Mouse (Mus musculus) adrenal gland, postnatal 25 days (tissue): ENCODE results near the gene Ucp2. TPM values are rescaled to one million over a fixed set of nuclear protein-coding genes. Genes with fewer than 3 reads are reported as not detected.
"Not testable (repeated sequence)": the region's sequence is repeated elsewhere in the genome, so short reads cannot be mapped to it uniquely, and the experiment has no call there.

Experiments
- DNase-seq: peaks from one replicate; pipeline ENCODE4 v3.0.0; 2021; ENCODE audit warnings: mixed read lengths
- total RNA-seq: library from RNA; stranded (reverse); gene quantifications from 2 replicates; pipeline ENCODE4 v1.2.3, GENCODE M21; 2021

Ucp2 gene
- total RNA-seq, 1 experiment from 2014 or later = 190 TPM

DNA sequence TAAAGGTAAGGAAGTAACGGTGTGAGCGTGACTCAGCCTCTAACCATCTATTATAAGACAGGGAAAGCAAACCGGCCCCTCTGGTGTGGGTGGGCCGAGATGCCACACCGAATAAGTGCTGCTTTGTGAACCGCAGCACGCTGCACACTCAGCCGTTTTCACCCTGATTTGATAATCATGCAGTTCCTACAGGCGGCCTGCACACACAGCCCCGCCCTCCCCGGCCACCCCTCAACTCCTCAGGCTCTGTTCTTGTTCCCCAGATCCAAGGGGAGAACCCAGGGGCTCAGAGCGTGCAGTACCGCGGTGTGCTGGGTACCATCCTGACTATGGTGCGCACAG, 13.3 kb upstream of the Ucp2 start:
- no peak for DNase-seq

DNA sequence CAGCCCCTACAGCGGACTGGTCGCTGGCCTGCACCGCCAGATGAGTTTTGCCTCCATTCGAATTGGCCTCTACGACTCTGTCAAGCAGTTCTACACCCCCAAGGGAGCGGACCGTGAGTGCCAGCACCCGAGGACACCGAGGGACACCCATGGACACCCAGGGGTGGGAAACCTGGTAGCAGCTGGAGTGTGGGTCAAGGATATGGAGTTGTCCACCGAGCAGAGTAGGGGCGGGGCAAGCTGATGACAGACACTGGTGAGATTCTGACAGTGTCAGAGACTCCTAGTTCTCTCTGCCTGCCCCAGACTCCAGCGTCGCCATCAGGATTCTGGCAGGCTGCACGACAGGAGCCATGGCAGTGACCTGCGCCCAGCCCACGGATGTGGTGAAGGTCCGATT, 13.0 kb upstream of the Ucp2 start:
- DNase-seq = no peak

- DNase-seq = not testable (repeated sequence)
Measured at GRCm38 (mm10) chr7:100482046-100482445, 11.1 kb upstream of the Ucp2 start.

GRCm38 (mm10) chr7:100484493-100484892, 8.6 kb upstream of the Ucp2 start:
- DNase-seq = no peak

- DNase-seq = no peak
Measured at GRCm38 (mm10) chr7:100487301-100487700, 5.8 kb upstream of the Ucp2 start.

DNA sequence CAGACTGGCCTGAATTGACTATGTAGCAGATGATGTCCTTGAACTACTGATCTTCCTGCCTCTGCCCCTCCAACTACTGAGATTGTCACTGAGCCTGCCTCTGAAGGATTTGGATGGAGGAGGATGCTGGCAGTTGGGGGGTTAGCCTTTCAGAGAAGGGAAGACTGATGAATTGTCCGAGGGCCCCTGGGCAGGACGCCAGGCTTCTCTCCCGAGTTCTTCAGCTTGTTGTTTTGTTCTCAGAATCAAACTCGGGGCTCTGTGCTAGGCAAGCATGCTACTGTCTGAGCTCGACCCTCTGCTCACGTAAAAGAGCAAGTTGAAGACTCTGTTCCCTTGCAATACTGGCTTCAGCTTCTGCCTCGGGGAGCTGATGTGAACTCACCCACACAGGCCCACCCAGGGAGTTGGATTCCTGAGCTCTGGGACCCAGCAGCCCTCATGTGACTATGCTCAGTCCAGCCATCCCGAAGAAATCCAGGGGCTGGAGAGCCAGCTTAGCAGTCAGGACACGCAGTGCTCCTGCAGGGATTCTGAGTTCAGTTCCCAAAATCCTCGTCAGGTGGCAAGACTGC, 4.6 kb upstream of the Ucp2 start:
- DNase-seq = no peak

DNA sequence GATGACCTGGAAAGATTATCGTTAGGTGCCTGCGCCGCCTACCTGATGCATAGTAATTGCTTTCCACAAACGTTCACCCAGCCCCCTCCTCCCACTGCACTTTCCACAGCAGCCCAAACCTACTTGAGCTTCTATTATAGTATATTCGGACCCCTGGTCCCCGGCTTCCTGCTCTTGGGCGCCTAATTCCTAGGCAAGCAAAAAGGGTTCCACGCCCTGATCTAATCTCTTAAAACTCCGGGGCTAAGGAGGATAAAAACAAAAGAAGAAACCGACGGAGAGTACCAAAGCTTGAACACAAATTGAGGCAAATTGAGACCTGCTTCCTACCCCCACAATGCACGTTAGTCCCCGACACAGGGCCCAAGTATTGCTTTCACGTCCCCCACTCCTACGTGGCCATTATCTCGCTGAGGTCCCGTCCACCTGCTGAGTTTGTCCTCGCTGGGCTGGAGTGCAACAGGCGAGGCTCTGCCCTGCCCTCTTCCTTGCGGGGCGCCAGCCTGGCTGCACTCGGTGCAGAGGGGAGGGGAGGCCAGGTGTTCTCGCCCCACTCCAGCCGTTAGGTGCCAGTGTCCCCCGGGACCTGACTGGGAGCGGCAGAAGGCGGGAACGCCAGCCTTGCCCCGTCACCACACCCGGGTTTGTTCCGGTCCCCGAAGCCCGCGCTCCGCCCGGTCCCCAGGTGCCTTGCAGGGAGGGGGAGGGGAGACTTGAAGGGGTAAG, 583 bp upstream of the Ucp2 start:
- DNase-seq = peak; percentile 44

GRCm38 (mm10) chr7:100493484-100494414, 612 bp downstream of the Ucp2 start:
- DNase-seq = no peak

- DNase-seq = no peak
Measured at GRCm38 (mm10) chr7:100494415-100494831, 1.3 kb downstream of the Ucp2 start.

DNA sequence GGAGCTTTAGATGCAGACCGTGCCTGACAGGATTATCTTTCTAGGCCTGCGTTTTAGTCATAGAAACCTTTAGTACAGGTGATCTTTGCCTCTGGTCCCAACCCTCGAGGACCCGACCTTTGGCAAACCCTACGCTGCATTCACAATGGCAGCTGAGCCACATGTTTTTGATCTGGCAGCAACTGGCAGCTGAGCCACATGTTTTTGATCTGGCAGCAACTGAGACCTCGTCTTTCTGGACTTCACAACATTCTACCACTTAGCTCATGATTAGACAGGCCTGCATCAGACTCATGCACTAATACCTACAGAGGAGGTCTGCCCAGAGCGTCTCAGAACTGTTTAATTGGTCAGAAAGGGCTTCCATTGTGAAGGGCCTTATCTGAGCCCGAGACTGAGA, 1.9 kb downstream of the Ucp2 start:
- DNase-seq = no peak

- peak; percentile 63 for DNase-seq
Measured at GRCm38 (mm10) chr7:100495581-100496251, 2.6 kb downstream of the Ucp2 start.

- DNase-seq = no peak
Measured at GRCm38 (mm10) chr7:100496371-100496770, 3.2 kb downstream of the Ucp2 start.

GRCm38 (mm10) chr7:100496791-100497190, 3.7 kb downstream of the Ucp2 start:
- DNase-seq = no peak

GRCm38 (mm10) chr7:100497402-100497801, 4.3 kb downstream of the Ucp2 start:
- no peak for DNase-seq

- no peak for DNase-seq
Measured at GRCm38 (mm10) chr7:100497982-100498381, 4.8 kb downstream of the Ucp2 start.

DNA sequence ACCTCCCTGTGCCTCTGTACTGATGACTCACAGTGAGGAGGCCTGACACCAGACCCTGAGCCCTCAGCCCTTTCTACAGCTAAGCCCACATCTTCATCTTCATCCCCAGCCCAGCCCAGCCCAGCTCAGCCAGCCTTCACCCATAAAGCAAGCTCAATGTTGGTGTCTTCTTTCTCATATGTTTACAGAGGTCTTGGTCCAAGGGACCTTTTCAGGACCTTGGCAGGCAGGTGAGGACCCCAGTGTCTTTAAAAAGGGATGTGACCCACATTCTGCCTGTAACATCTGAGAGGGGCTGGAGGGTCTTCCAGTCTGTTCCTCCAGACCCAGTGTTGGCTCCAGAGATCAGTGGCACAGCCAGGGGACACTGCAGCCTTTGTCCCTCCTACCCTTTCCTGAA, 6.3 kb downstream of the Ucp2 start:
- no peak for DNase-seq

DNA sequence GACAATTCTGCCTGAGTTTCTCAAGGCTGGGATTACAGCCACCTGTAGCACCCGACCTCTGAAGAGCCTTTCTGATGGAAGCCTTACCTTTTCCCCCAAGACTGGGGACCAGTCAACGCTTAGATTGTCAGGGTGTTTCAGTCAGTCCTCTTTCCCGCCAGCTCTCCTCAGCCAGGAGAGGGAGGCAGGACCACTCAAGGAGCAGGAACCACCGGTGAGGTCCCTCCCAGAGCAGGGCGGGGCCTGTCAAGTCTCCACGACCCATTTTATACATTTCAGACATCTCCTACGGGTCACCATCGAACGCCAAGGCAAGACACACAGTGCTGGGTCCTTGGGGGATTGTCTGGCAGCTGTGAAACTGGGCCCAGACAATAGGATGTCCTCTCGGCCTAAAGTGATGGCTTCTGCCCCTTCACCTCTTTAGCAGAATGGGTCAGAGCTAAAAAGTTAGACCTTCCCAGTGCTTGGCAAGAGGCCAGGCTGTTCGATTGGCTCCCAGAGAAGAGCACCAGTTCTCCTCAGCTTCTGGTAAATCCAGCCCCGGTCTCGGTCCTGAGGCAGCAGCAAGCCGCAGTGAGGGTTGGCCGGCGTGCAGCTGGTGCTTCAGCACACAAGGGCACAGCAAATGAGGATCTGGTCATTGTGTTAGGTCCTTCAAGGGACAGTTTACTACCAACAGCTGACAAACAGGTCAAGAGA, 7.3 kb downstream of the Ucp2 start:
- DNase-seq = no peak

- no peak for DNase-seq
Measured at GRCm38 (mm10) chr7:100501027-100501843, 8.1 kb downstream of the Ucp2 start.

DNA sequence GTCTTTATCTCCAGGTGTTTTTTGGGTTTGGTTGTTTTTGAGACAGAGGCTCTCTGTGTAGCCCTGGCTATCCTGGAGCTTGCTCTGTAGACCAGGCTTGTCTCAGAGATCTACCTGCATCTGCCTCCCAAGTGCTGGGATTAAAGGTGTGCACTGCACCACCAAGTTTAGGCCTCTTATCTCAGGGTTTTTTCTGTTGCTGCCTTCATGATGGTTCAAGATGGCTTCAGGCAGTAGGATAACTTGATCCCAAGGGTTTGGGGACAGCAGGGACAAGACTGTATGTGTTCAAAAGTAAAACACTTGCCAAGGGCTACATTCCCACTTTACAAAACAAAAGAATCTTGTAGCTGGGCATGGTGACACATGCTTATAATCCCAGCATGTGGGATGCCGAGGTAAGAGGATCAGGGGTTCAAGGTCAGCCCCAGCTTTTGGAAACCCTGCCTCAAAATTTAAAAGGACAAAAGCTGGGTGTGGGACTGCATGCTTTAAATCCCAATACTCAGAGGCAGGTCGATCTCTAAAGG, 8.8 kb downstream of the Ucp2 start:
- no peak for DNase-seq

DNA sequence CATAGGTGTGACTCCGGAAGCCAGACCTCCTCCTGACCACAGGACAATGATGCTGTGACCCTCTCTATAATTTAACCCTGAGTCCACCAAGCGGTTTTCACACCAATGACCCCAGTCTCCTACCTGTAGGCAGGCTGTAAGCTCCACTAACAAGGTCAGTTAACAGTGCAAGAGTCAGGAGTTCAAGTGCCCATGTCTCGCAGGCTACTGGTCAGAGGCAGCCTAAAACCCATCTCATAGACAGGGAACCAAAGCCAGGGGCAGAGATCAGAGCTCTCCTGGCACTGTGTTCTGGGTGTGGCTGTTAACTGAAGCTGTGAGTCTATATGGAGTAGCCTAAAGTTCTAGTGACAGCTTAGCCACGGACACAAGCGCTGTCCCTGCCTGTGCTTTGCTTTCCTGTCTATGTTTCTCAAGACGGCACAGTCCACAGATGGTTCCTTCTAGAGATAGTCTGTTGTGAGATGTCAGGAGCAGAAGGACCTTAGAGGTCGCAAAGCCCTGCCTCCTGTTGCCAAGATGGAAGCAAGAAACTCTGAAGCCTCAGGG, 9.3 kb downstream of the Ucp2 start:
- no peak for DNase-seq

GRCm38 (mm10) chr7:100503076-100503475, 9.9 kb downstream of the Ucp2 start:
- no peak for DNase-seq
